Mouse (Mus musculus): ENCODE data around the gene Elavl1. TPM values are rescaled to one million over a fixed set of nuclear protein-coding genes. Genes with fewer than 3 reads are reported as not detected.

Gene Elavl1
- polyA plus RNA-seq (2011; ENCODE audit: insufficient read length, low read depth, missing spikeins) = 81.5 and 86.0 TPM in 2 replicates

DNA sequence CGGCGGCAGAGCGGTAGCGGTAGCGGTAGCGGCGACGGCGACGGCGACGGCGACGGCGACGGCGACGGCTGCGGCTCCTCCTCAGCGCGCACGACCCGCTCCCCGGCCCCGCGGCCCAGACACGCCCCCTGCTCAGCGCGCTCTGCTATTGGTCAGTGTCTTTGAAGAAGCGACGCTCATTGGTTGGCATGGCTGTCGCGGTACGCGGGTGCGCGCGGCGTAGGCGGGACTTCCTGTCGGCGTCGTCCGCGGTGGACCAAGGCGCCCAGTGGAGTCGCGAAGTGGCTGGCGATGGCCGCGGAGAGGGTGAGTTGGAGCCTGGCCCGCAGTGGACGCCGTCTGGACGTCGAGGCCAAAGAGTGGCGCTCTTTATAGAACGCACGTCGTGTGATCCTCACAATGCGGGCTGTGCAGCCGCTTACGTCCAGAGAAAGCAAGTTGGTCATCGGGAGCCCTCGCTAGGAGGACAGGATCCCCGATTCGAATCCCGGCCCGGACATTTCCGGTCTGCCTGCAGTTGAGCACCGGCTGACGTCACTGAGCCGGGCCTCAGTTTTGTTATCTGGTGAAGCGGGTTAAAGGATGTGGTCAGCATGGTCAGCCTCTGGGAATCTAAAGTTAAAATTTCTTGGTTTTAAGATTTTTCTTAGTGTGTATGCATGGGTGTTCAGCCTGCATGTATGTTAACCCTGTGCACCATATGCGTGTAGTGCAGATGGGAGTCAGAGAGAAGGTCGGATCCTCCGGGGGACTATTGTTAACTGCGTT lies at the start of gene Elavl1, which contains the start of gene Ccl25:
Elavl1 (minus strand) TSS at position 431 of the 768 bp plus-strand sequence.
Ccl25 (plus strand) TSS at position 228 of the 768 bp plus-strand sequence.
- Histone ChIP-seq H3K4me3 (ENCODE audit: insufficient read depth, low read length) (peak within 1 kb of the TSS; percentile 93), H3K27ac (ENCODE audit: insufficient read depth, low read length) (peak within 1 kb of the TSS; percentile 79), H3K4me1 (ENCODE audit: control insufficient read depth, insufficient read depth, low read length) (peaks cover 3% of the 10 kb centered on the region)
- TF ChIP-seq POLR2A (IDR thresholded peaks at IDR 0.05; ENCODE audit: low read depth, low read length) = peak; percentile 97
- no peak for TF ChIP-seq CTCF (IDR thresholded peaks at IDR 0.05; ENCODE audit: borderline replicate concordance, insufficient read depth, low read length)

DNA sequence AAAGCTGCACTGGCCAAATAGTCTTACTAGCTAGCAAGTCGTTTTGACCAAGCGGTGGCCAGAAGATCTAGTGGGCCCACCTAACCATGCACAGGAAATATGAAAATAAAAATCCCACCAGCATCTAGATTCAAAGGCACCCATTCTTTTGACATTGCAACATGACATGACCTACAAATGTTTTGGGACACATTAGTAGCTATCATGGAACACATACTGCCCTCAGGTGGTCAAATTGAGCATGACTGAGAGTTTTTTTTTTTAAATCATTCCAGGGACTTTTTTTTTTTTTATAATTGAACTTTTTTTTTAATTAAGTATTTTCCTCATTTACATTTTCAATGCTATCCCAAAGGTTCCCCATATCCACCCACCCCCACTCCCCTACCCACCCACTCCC lies 47.4 kb upstream of the Elavl1 start:
- Histone ChIP-seq H3K27ac (ENCODE audit: insufficient read depth, low read length) (no peak overlapping the region), H3K4me1 (ENCODE audit: control insufficient read depth, insufficient read depth, low read length) (no peaks in the 10 kb centered on the region), H3K4me3 (ENCODE audit: insufficient read depth, low read length) (no peak overlapping the region)
- TF ChIP-seq CTCF (IDR thresholded peaks at IDR 0.05; ENCODE audit: borderline replicate concordance, insufficient read depth, low read length) (no peak), POLR2A (IDR thresholded peaks at IDR 0.05; ENCODE audit: low read depth, low read length) (no peak)

- TF ChIP-seq POLR2A (IDR thresholded peaks at IDR 0.05; ENCODE audit: low read depth, low read length) (no peak), CTCF (IDR thresholded peaks at IDR 0.05; ENCODE audit: borderline replicate concordance, insufficient read depth, low read length) (no peak)
- Histone ChIP-seq H3K4me1 (ENCODE audit: control insufficient read depth, insufficient read depth, low read length) (no peaks in the 10 kb centered on the region), H3K4me3 (ENCODE audit: insufficient read depth, low read length) (no peak overlapping the region), H3K27ac (ENCODE audit: insufficient read depth, low read length) (no peak overlapping the region)
Observed at GRCm38 (mm10) chr8:4370078-4370477, 44.9 kb upstream of the Elavl1 start.

GRCm38 (mm10) chr8:4368470-4368869 lies 43.3 kb upstream of the Elavl1 start:
- Histone ChIP-seq H3K4me3 (ENCODE audit: insufficient read depth, low read length) (no peak overlapping the region), H3K4me1 (ENCODE audit: control insufficient read depth, insufficient read depth, low read length) (no peaks in the 10 kb centered on the region), H3K27ac (ENCODE audit: insufficient read depth, low read length) (no peak overlapping the region)
- TF ChIP-seq POLR2A (IDR thresholded peaks at IDR 0.05; ENCODE audit: low read depth, low read length) (no peak), CTCF (IDR thresholded peaks at IDR 0.05; ENCODE audit: borderline replicate concordance, insufficient read depth, low read length) (no peak)

- TF ChIP-seq CTCF (IDR thresholded peaks at IDR 0.05; ENCODE audit: borderline replicate concordance, insufficient read depth, low read length) (no peak), POLR2A (IDR thresholded peaks at IDR 0.05; ENCODE audit: low read depth, low read length) (no peak)
- Histone ChIP-seq H3K4me1 (ENCODE audit: control insufficient read depth, insufficient read depth, low read length) (no peaks in the 10 kb centered on the region), H3K4me3 (ENCODE audit: insufficient read depth, low read length) (no peak overlapping the region), H3K27ac (ENCODE audit: insufficient read depth, low read length) (no peak overlapping the region)
Observed at GRCm38 (mm10) chr8:4367808-4368207, 42.6 kb upstream of the Elavl1 start.

- Histone ChIP-seq H3K4me1 (ENCODE audit: control insufficient read depth, insufficient read depth, low read length) (no peaks in the 10 kb centered on the region), H3K27ac (ENCODE audit: insufficient read depth, low read length) (no peak overlapping the region), H3K4me3 (ENCODE audit: insufficient read depth, low read length) (no peak overlapping the region)
- TF ChIP-seq POLR2A (IDR thresholded peaks at IDR 0.05; ENCODE audit: low read depth, low read length) = no peak
- TF ChIP-seq CTCF (IDR thresholded peaks at IDR 0.05; ENCODE audit: borderline replicate concordance, insufficient read depth, low read length) = no peak
Observed at GRCm38 (mm10) chr8:4366189-4366588, 41.0 kb upstream of the Elavl1 start.

DNA sequence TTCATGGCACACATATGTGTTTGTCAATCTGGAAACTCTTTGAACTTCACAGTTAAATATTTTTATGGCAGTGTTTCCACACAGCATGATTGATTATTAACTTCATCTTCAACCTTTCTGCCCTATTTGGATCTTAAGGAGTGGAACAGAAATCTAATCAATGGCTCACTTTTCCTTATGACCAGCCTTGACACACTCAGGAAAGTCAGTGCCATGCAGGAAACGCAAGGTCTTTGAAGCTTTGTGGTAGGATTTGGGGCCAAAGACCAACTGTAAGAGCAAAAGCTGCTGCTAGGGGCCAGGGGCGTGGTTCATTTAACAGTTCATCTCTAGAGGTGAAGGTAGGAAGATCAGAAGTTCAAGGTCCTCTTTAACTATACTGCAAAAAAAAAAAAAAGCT lies 35.7 kb upstream of the Elavl1 start:
- H3K27ac ChIP-seq (ENCODE audit: insufficient read depth, low read length) = no peak overlapping the region

DNA sequence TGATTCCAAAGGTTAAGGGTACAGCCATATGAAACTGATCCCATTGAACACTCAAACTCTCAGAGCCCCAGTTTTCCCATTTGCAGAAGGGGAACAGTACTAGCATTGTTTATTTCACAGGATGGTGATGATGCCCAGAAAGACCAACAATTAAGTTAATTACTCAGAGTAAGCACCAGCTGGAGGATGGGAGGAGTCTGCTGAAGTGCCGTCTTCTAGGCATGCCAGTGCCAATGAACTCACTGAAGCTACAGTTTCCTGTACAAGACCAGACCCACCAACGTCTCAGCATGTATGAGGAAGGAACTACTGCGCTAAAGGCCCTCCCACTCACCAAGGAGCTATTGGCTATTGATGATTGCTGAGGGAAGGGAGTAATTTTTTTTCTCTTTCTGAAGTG lies 34.1 kb upstream of the Elavl1 start:
- Histone ChIP-seq H3K4me3 (ENCODE audit: insufficient read depth, low read length) (no peak overlapping the region), H3K4me1 (ENCODE audit: control insufficient read depth, insufficient read depth, low read length) (no peaks in the 10 kb centered on the region), H3K27ac (ENCODE audit: insufficient read depth, low read length) (no peak overlapping the region)
- TF ChIP-seq CTCF (IDR thresholded peaks at IDR 0.05; ENCODE audit: borderline replicate concordance, insufficient read depth, low read length) (no peak), POLR2A (IDR thresholded peaks at IDR 0.05; ENCODE audit: low read depth, low read length) (no peak)

More for the DNA sequence above, 35.7 kb upstream of the Elavl1 start:
- no peak for TF ChIP-seq POLR2A (IDR thresholded peaks at IDR 0.05; ENCODE audit: low read depth, low read length)
- no peak for TF ChIP-seq CTCF (IDR thresholded peaks at IDR 0.05; ENCODE audit: borderline replicate concordance, insufficient read depth, low read length)
- Histone ChIP-seq H3K4me3 (ENCODE audit: insufficient read depth, low read length) (no peak overlapping the region), H3K4me1 (ENCODE audit: control insufficient read depth, insufficient read depth, low read length) (no peaks in the 10 kb centered on the region)

GRCm38 (mm10) chr8:4355455-4355854 lies 30.2 kb upstream of the Elavl1 start:
- no peak overlapping the region for H3K4me3 ChIP-seq (ENCODE audit: insufficient read depth, low read length)
- TF ChIP-seq POLR2A (IDR thresholded peaks at IDR 0.05; ENCODE audit: low read depth, low read length) = no peak
- TF ChIP-seq CTCF (IDR thresholded peaks at IDR 0.05; ENCODE audit: borderline replicate concordance, insufficient read depth, low read length) = no peak
- H3K4me1 ChIP-seq (ENCODE audit: control insufficient read depth, insufficient read depth, low read length) = no peaks in the 10 kb centered on the region
- H3K27ac ChIP-seq (ENCODE audit: insufficient read depth, low read length) = no peak overlapping the region

DNA sequence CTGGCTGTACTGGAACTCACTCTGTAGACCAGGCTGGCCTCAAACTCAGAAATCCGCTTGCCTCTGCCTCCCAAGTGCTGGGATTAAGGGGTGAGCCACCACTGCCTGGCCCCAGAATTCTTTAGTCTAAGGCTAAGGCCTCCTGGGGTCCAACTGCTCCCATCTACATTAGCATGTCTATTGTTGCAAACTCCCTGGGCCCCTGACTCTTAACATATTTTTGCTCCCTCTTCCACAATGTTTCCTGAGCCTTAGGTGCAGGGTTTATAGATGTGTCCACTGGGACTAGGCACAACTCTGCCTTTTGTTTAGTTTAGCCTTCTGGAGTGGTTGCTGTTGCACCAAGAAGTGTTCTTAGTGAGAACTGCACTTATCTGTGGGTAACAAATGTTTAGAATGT lies 29.3 kb upstream of the Elavl1 start:
- Histone ChIP-seq H3K27ac (ENCODE audit: insufficient read depth, low read length) (no peak overlapping the region), H3K4me3 (ENCODE audit: insufficient read depth, low read length) (no peak overlapping the region), H3K4me1 (ENCODE audit: control insufficient read depth, insufficient read depth, low read length) (no peaks in the 10 kb centered on the region)
- TF ChIP-seq CTCF (IDR thresholded peaks at IDR 0.05; ENCODE audit: borderline replicate concordance, insufficient read depth, low read length) (no peak), POLR2A (IDR thresholded peaks at IDR 0.05; ENCODE audit: low read depth, low read length) (no peak)

All from embryonic fibroblast, embryonic 13.5 days (primary cell).